Mouse (Mus musculus): ENCODE measurements around the gene Gm9758. TPM values are rescaled to one million over a fixed set of nuclear protein-coding genes. Genes with fewer than 3 reads are reported as not detected.
"Not testable (repeated sequence)": the region's sequence is repeated elsewhere in the genome, so short reads cannot be mapped to it uniquely, and the experiment has no call there.

The Gm9758 gene
- total RNA-seq, 1 experiment = not detected

- Histone ChIP-seq H3K4me3 (ENCODE audit: insufficient read depth in 1 of 2, low read depth in 1 of 2, low read length in 2 of 2, poor library complexity in 1 of 2, severe bottlenecking in 1 of 2) (no peak overlapping the region), H3K9me3 (ENCODE audit: control insufficient read depth, insufficient read depth, low read depth, low read length) (no peaks in the 10 kb centered on the region), H3K9ac (ENCODE audit: insufficient read depth, low read depth, low read length, poor library complexity, severe bottlenecking) (no peak overlapping the region), H3K27ac (ENCODE audit: insufficient read depth, low read depth, low read length, poor library complexity, severe bottlenecking) (no peak overlapping the region), H3K4me1 (ENCODE audit: control insufficient read depth in 2 of 2, insufficient read depth in 2 of 2, low read length in 2 of 2, poor library complexity in 1 of 2) (no peaks in the 10 kb centered on the region), H3K36me3 (ENCODE audit: control insufficient read depth, insufficient read depth, low read length, poor library complexity, severe bottlenecking) (no peaks in the 10 kb centered on the region)
- in situ Hi-C loops (cut with MboI; ENCODE audit: low sequenced_read_pairs in 2 of 2, unreplicated experiment in 2 of 2) = no loop called here
- TF ChIP-seq ZC3H11A (IDR thresholded peaks at IDR 0.05; ENCODE audit: borderline replicate concordance, low read depth, low read length) = no peak
- DNase-seq (ENCODE audit: low read depth, low spot score) = no peak
Observed at GRCm38 (mm10) chr5:14892242-14892641, 22.5 kb downstream of the Gm9758 start.

GRCm38 (mm10) chr5:14885291-14885690 lies 29.4 kb downstream of the Gm9758 start:
- not testable (repeated sequence) for DNase-seq (ENCODE audit: low read depth, low spot score); H3K4me1 ChIP-seq (ENCODE audit: control insufficient read depth in 2 of 2, insufficient read depth in 2 of 2, low read length in 2 of 2, poor library complexity in 1 of 2); H3K9ac ChIP-seq (ENCODE audit: insufficient read depth, low read depth, low read length, poor library complexity, severe bottlenecking); H3K36me3 ChIP-seq (ENCODE audit: control insufficient read depth, insufficient read depth, low read length, poor library complexity, severe bottlenecking); H3K9me3 ChIP-seq (ENCODE audit: control insufficient read depth, insufficient read depth, low read depth, low read length); H3K4me3 ChIP-seq (ENCODE audit: insufficient read depth in 1 of 2, low read depth in 1 of 2, low read length in 2 of 2, poor library complexity in 1 of 2, severe bottlenecking in 1 of 2); H3K27ac ChIP-seq (ENCODE audit: insufficient read depth, low read depth, low read length, poor library complexity, severe bottlenecking)
- in situ Hi-C loops (cut with MboI; ENCODE audit: low sequenced_read_pairs in 2 of 2, unreplicated experiment in 2 of 2) = loop anchor here in 1 of 2 experiments (10.0 kb wide), 1 partner anchor 680 kb away; no protein-coding TSS in a partner anchor

Other genes with a start within 250 kb of the Gm9758 start
- gene Speer4e, start 23.5 kb upstream of the Gm9758 start, total RNA-seq (2012; rRNA removed) = 0.18 TPM in 1 of 2 replicates, not detected in the other
- not detected in 2 replicates for gene Gm10354, start 64.0 kb upstream of the Gm9758 start, total RNA-seq (2012; rRNA removed)
- not detected in 2 replicates for gene Gm17019, start 118.1 kb upstream of the Gm9758 start, total RNA-seq (2012; rRNA removed)